Mouse (Mus musculus) embryo, embryonic 9.5 days (tissue): ENCODE measurements around the gene Pias4.
"Not testable (repeated sequence)": the region's sequence is repeated elsewhere in the genome, so short reads cannot be mapped to it uniquely, and the experiment has no call there.

ENCODE experiments used
- DNase-seq: peaks from one replicate; pipeline ENCODE4 v3.0.0-alpha.2; 2017; ENCODE audit errors: extremely low spot score

Pias4 gene

GRCm38 (mm10) chr10:81169411-81169900 is 1.7 kb upstream of the Pias4 start:
- DNase-seq = not testable (repeated sequence)

- peak; percentile 80 for DNase-seq
Measured at GRCm38 (mm10) chr10:81168521-81169244, 960 bp upstream of the Pias4 start.

GRCm38 (mm10) chr10:81168087-81168431 is 336 bp upstream of the Pias4 start:
- no peak for DNase-seq

- no peak for DNase-seq
Measured at GRCm38 (mm10) chr10:81165118-81165517, 2.6 kb downstream of the Pias4 start.

GRCm38 (mm10) chr10:81162318-81162652 is 5.4 kb downstream of the Pias4 start:
- DNase-seq = no peak

- DNase-seq = no peak
Measured at GRCm38 (mm10) chr10:81161602-81162317, 6.0 kb downstream of the Pias4 start.

- DNase-seq = no peak
Measured at GRCm38 (mm10) chr10:81154736-81155135, 13.0 kb downstream of the Pias4 start.

- DNase-seq = no peak
Measured at GRCm38 (mm10) chr10:81154313-81154712, 13.4 kb downstream of the Pias4 start.

GRCm38 (mm10) chr10:81152609-81153008 is 15.1 kb downstream of the Pias4 start:
- DNase-seq = no peak

GRCm38 (mm10) chr10:81151261-81151660 is 16.5 kb downstream of the Pias4 start:
- no peak for DNase-seq

GRCm38 (mm10) chr10:81146296-81146695 is 21.4 kb downstream of the Pias4 start:
- no peak for DNase-seq

- DNase-seq = no peak
Measured at GRCm38 (mm10) chr10:81145778-81146177, 21.9 kb downstream of the Pias4 start.

- DNase-seq = no peak
Measured at GRCm38 (mm10) chr10:81145307-81145706, 22.4 kb downstream of the Pias4 start.

- no peak for DNase-seq
Measured at GRCm38 (mm10) chr10:81144667-81145066, 23.1 kb downstream of the Pias4 start.

- no peak for DNase-seq
Measured at GRCm38 (mm10) chr10:81143845-81144437, 23.8 kb downstream of the Pias4 start.

- no peak for DNase-seq
Measured at GRCm38 (mm10) chr10:81143157-81143633, 24.5 kb downstream of the Pias4 start.

- no peak for DNase-seq
Measured at GRCm38 (mm10) chr10:81142551-81142981, 25.2 kb downstream of the Pias4 start.

- DNase-seq = no peak
Measured at GRCm38 (mm10) chr10:81141455-81142210, 26.1 kb downstream of the Pias4 start.

GRCm38 (mm10) chr10:81140717-81141454 is 26.8 kb downstream of the Pias4 start:
- no peak for DNase-seq

- no peak for DNase-seq
Measured at GRCm38 (mm10) chr10:81140005-81140404, 27.7 kb downstream of the Pias4 start.

GRCm38 (mm10) chr10:81139529-81139846 is 28.2 kb downstream of the Pias4 start:
- no peak for DNase-seq
